Mouse (Mus musculus): ENCODE results near the gene Prnd. TPM values are rescaled to one million over a fixed set of nuclear protein-coding genes. Genes with fewer than 3 reads are reported as not detected.

The Prnd gene
- total RNA-seq, 2 experiments from 2014 or later = 0.20 to 0.70 TPM

- peak; percentile 9 to 49 for DNase-seq
These were observed 30.2 kb downstream of the Prnd start for GRCm38 (mm10) chr2:131980866-131981265.

GRCm38 (mm10) chr2:131982546-131983196, 32.0 kb downstream of the Prnd start:
- DNase-seq = peak; percentile 61 to 71

DNA sequence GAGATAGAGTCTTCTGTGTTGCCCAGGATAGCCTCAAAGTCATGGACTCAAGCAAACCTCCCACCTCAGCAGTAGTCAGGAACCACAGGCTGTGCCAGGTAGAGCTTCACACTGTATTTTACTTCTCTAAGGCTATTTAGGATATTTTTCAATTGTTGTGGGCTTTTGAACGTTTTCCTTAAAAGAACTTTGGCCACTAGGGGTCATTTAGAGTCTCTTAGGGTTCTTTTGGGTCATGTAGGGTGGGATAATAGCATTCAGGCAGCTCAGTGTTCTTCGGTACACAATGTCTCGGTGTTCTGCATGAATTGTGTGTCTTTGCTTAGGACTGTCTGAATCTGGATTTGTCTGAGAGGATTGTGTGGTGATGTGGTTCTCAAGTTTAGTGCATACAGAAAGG, 37.3 kb downstream of the Prnd start:
- DNase-seq = no peak

DNA sequence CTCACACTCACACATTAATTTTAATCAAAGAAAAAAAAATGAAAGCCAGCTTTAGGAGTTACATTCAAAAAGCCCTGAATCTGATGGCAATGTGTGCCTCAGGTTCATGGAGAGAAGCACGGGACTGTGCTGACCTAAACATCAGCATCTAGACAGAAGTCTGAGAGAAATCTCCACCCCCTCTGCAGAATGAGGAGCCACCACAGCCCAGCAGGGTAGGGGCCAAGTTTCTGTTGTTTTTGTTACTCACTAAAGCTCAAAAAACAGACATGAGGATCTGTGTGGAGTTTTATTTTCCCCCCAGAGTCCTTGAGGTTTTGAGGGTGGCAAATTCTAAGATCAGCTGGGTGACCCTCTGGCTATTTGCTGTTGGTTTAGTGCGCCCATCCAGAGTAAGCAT, 37.9 kb downstream of the Prnd start:
- DNase-seq = no peak

- DNase-seq = no peak
These were observed 41.8 kb downstream of the Prnd start for GRCm38 (mm10) chr2:131992487-131992886.

DNA sequence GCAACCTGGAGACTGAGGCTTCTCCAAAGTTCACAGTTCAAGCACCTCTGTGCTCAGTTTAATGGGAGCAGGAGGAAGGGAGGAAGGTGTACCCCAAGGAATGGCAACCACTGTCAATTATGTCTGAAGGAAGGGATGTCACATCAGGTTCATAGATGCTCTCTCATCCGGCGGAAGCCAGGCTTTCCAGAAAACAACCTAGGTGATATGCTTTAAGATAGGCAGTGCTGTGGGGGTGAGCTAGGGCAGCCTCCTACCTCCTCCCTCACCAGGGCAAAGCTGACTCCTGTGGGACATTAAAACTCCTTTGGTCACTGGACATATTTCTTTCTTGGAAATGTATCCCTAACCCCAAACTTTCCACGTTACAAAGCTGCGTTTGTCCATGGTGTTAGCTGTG, 42.5 kb downstream of the Prnd start:
- no peak for DNase-seq

DNA sequence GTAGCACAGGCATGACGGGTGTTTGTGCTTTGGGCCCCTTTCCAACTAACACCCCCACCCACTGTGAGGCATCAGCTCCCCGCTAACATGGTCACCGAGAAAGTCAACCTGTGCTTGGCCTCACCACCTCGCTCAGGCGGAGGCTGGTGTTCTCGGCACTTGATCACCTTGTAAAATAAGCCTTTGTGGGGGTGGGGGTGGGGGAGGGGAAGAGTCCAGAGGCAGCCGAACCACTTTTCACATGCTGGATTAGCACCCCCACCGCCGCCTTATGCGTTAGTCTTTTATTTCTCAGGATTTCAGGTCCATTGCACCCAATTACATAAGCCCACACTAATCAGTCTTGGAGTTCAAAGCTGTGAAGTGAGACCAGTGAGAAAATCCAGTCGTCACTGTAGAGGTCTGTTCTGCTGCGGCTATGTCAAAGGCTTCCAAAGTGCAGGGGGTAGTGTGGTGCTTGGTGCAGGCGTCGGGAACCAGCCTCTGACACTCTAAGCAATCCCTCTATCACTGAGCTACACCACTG, 43.0 kb downstream of the Prnd start:
- DNase-seq = no peak

- DNase-seq = no peak
These were observed 44.3 kb downstream of the Prnd start for GRCm38 (mm10) chr2:131994971-131995370.

- no peak for DNase-seq
These were observed 45.1 kb downstream of the Prnd start for GRCm38 (mm10) chr2:131995742-131996141.

GRCm38 (mm10) chr2:131996369-131996768, 45.7 kb downstream of the Prnd start:
- DNase-seq = no peak

DNA sequence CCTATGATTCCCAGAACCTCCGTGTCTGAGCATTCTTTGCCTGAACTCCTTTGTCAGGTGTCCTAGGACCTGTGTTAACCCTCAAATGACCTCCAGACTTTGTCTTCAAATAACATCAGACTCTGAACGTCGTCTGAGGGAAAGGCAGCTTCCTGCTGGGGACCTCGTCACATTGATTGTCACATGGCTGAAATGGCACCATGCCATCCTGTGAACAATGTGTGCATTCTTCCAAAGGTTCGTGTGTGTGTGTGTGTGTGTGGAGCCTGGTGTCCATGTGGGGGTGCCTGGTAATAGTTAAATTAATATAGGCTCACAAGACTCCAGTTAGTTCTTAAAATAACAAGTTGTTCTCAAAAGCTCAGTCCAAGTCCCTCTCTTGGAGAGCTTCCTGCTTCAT, 46.7 kb downstream of the Prnd start:
- no peak for DNase-seq

GRCm38 (mm10) chr2:132001696-132002334, 51.2 kb downstream of the Prnd start:
- DNase-seq = no peak

DNA sequence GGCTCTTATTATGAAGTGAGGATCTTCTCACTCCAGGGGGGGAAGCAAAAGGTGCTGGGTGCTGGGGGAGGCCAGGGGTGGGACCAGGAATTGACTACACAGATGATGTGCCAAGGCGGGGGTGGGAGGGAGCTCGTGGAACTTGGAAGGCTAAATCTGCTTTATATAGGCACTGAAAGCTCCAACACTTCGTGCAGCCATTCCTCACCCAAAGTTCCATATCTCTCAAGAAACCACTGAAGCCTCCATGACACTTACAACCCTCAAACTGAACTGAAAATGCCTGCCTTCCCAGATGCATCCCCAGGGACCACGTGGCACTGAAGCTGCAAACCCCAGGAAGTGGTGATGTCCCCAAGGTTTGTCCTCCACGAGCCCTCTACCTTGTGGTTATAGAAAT, 53.3 kb downstream of the Prnd start:
- DNase-seq = no peak

GRCm38 (mm10) chr2:132004495-132005136, 54.0 kb downstream of the Prnd start:
- peak; percentile 16 to 19 for DNase-seq

GRCm38 (mm10) chr2:132005445-132005844, 54.8 kb downstream of the Prnd start:
- DNase-seq = no peak

Other genes starting within 250 kb of the Prnd start
- not detected for gene Erv3, start 91.1 kb upstream of the Prnd start, total RNA-seq (2021)
- 100 to 1,000 TPM in 1 of 2 experiments, 10 to 100 TPM in 1; 90.8 to 126 TPM for gene Prnp, start 40.9 kb upstream of the Prnd start, total RNA-seq (2021)
- under 1 TPM in 1 of 2 experiments, not detected in 1; 0.13 TPM for gene Prn, start 40.9 kb upstream of the Prnd start, total RNA-seq (2021)
- 10 to 100 TPM in 1 of 2 experiments, 1 to 10 TPM in 1; 7.4 to 12.7 TPM for gene Rassf2, start 79.4 kb downstream of the Prnd start, total RNA-seq (2021)
- 100 to 1,000 TPM in 1 of 2 experiments, 10 to 100 TPM in 1; 85.9 to 282 TPM for gene Slc23a2, start 194.2 kb downstream of the Prnd start, total RNA-seq (2021)